Mouse (Mus musculus): ENCODE measurements at regions not wholly inside any gene's neighbourhood (a gene's known extent, or its start where the extent isn't known, plus 50 kb on each side); places are given as distances from the start of the nearest gene placed in this dataset.

DNA sequence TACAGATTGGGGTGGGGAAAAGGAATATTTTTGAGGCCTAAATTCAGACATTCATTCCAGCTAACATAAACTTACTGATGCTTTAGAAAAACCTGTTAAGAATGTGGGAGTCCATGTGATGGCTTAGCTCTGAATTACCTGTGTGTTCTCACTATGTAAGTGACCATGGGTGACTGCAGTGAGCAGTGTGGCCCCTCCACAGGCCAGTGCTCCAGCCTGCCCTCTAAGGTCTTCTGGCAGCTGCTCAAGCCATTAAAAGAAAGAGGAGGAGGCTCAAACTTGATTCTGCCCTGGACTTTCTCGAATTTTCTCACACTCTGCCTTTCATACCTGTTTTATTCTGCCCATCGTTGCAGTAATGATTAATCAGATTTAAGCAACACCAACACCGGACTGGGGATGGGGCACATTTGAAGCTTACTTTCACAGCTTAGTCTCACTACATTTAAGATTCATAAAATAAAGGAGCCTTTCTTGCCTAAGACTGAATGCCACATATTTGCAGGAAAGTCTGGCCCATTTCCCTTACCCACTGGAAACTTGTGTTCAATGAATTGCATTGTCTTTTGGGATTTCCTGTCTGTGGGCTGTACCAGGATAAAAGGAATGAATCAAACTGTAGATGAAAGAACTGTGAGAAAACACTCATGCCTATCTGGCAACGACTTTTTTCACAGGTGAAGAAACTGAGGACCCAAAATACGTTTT, 220.0 kb downstream of the Mpdz start:
- DNase-seq (ENCODE audit: low spot score in 2 of 2) = no peak
- Histone ChIP-seq H3K4me3 (no peak overlapping the region), H3K27ac (no peak overlapping the region)
- TF ChIP-seq CTCF (conservative IDR thresholded peaks at IDR 0.05) = no peak
